Mouse (Mus musculus) liver, embryonic 12.5 days (tissue): ENCODE measurements around the gene Heca. TPM values are rescaled to one million over a fixed set of nuclear protein-coding genes. Genes with fewer than 3 reads are reported as not detected.

ENCODE experiments used
- ATAC-seq: fragments of 200-750 bp; cut with Nextera tagmentation; 2 replicates; pipeline ENCODE4 v1.8.0; 2017; ENCODE audit warnings: moderate number of reproducible peaks, mild to moderate bottlenecking, moderate library complexity
- H3K27ac ChIP-seq: fragments of 300-500 bp; sonication (generic); 2 replicates; pipeline ENCODE4 v1.5.1; 2016; ENCODE audit warnings: mild to moderate bottlenecking
- H3K27me3 ChIP-seq: fragments of 300-500 bp; sonication (generic); replicated peaks from 2 replicates; pipeline ENCODE4 v1.6.1; 2016; ENCODE audit warnings: mild to moderate bottlenecking, moderate library complexity
- H3K36me3 ChIP-seq: fragments of 300-500 bp; sonication (generic); 2 replicates; pipeline ENCODE4 v1.6.1; 2016; ENCODE audit warnings: mild to moderate bottlenecking, moderate library complexity
- H3K4me1 ChIP-seq: fragments of 300-500 bp; sonication (generic); 2 replicates; pipeline ENCODE4 v1.6.1; 2016
- H3K4me2 ChIP-seq: fragments of 300-500 bp; sonication (generic); 2 replicates; pipeline ENCODE4 v1.6.1; 2016; ENCODE audit warnings: mild to moderate bottlenecking, moderate library complexity
- H3K4me3 ChIP-seq: fragments of 300-500 bp; sonication (generic); 2 replicates; pipeline ENCODE4 v1.5.1; 2016; ENCODE audit warnings: mild to moderate bottlenecking, moderate library complexity
- H3K9ac ChIP-seq: fragments of 300-500 bp; sonication (generic); 2 replicates; pipeline ENCODE4 v1.6.1; 2016; ENCODE audit warnings: mild to moderate bottlenecking, moderate library complexity
- H3K9me3 ChIP-seq: fragments of 300-500 bp; sonication (generic); replicated peaks from 2 replicates; pipeline ENCODE4 v1.6.1; 2016; ENCODE audit warnings: mild to moderate bottlenecking, moderate library complexity
- WGBS: fragments of 180-500 bp; shearing (Covaris S2); methylation state at CpG from one replicate; pipeline ENCODE4 v1.1.7; 2016; ENCODE audit not compliant: insufficient replicate concordance; 5-methylcytosine and 5-hydroxymethylcytosine counted together
- polyA plus RNA-seq: library from polyadenylated mRNA; unstranded; fragments of >200 nt; fragmentation: Nextera tagmentation; extraction: Ambion mirVana; gene quantifications from 2 replicates; pipeline ENCODE4 v1.2.1, GENCODE M21; 2016

Heca gene
- polyA plus RNA-seq, 1 experiment from 2014 or later, result 3.4 TPM

GRCm38 (mm10) chr10:17878002-17878919, 69.6 kb downstream of the Heca start:
- H3K4me3 ChIP-seq, result no peak overlapping the region
- no peak overlapping the region for H3K9ac ChIP-seq
- H3K27ac ChIP-seq, result no peak overlapping the region
- 56% methylated on average over 8 of the region's 8 CpGs for WGBS
- no peaks in the 10 kb centered on the region for H3K4me1 ChIP-seq
- H3K27me3 ChIP-seq, result no peaks in the 10 kb centered on the region
- no peaks in the 10 kb centered on the region for H3K9me3 ChIP-seq
- no peaks in the 10 kb centered on the region for H3K36me3 ChIP-seq
- no peak overlapping the region for H3K4me2 ChIP-seq
- ATAC-seq, result no peak

GRCm38 (mm10) chr10:17869822-17870662, 77.8 kb downstream of the Heca start:
- Histone ChIP-seq H3K27me3 (no peaks in the 10 kb centered on the region), H3K9me3 (no peaks in the 10 kb centered on the region), H3K4me1 (no peaks in the 10 kb centered on the region), H3K36me3 (no peaks in the 10 kb centered on the region), H3K4me2 (no peak overlapping the region), H3K9ac (no peak overlapping the region), H3K27ac (no peak overlapping the region), H3K4me3 (no peak overlapping the region)
- no peak for ATAC-seq
- WGBS, result 30% methylated on average over 5 of the region's 5 CpGs

- ATAC-seq, result no peak
- H3K9ac ChIP-seq, result no peak overlapping the region
- no peak overlapping the region for H3K4me3 ChIP-seq
- no peaks in the 10 kb centered on the region for H3K9me3 ChIP-seq
- H3K27me3 ChIP-seq, result no peaks in the 10 kb centered on the region
- 60% methylated on average over 6 of the region's 6 CpGs for WGBS
- no peaks in the 10 kb centered on the region for H3K4me1 ChIP-seq
- H3K36me3 ChIP-seq, result no peaks in the 10 kb centered on the region
- H3K27ac ChIP-seq, result no peak overlapping the region
- H3K4me2 ChIP-seq, result no peak overlapping the region
Observed at GRCm38 (mm10) chr10:17860701-17861480, 87.0 kb downstream of the Heca start.

- H3K4me3 ChIP-seq, result no peak overlapping the region
- no peak overlapping the region for H3K4me2 ChIP-seq
- WGBS, result 63% methylated on average over 9 of the region's 9 CpGs
- H3K27me3 ChIP-seq, result no peaks in the 10 kb centered on the region
- H3K36me3 ChIP-seq, result no peaks in the 10 kb centered on the region
- no peaks in the 10 kb centered on the region for H3K4me1 ChIP-seq
- H3K27ac ChIP-seq, result no peak overlapping the region
- no peak for ATAC-seq
- no peak overlapping the region for H3K9ac ChIP-seq
- H3K9me3 ChIP-seq, result no peaks in the 10 kb centered on the region
Observed at GRCm38 (mm10) chr10:17857647-17858261, 90.1 kb downstream of the Heca start.

GRCm38 (mm10) chr10:17844781-17845537, 102.9 kb downstream of the Heca start:
- H3K36me3 ChIP-seq, result no peaks in the 10 kb centered on the region
- H3K4me3 ChIP-seq, result no peak overlapping the region
- no peak for ATAC-seq
- 58% methylated on average over 4 of the region's 4 CpGs for WGBS
- H3K4me1 ChIP-seq, result no peaks in the 10 kb centered on the region
- no peaks in the 10 kb centered on the region for H3K27me3 ChIP-seq
- H3K9me3 ChIP-seq, result no peaks in the 10 kb centered on the region
- no peak overlapping the region for H3K4me2 ChIP-seq
- no peak overlapping the region for H3K9ac ChIP-seq
- no peak overlapping the region for H3K27ac ChIP-seq

GRCm38 (mm10) chr10:17842030-17842429, 105.8 kb downstream of the Heca start:
- H3K4me1 ChIP-seq, result no peaks in the 10 kb centered on the region
- no peak overlapping the region for H3K27ac ChIP-seq
- H3K4me2 ChIP-seq, result no peak overlapping the region
- no peaks in the 10 kb centered on the region for H3K9me3 ChIP-seq
- no peak overlapping the region for H3K4me3 ChIP-seq
- no peaks in the 10 kb centered on the region for H3K36me3 ChIP-seq
- no peak for ATAC-seq
- 57% methylated on average over 3 of the region's 3 CpGs for WGBS
- H3K9ac ChIP-seq, result no peak overlapping the region
- H3K27me3 ChIP-seq, result no peaks in the 10 kb centered on the region

- Histone ChIP-seq H3K4me1 (no peaks in the 10 kb centered on the region), H3K27ac (no peak overlapping the region), H3K9ac (no peak overlapping the region), H3K27me3 (no peaks in the 10 kb centered on the region), H3K9me3 (no peaks in the 10 kb centered on the region), H3K36me3 (no peaks in the 10 kb centered on the region), H3K4me3 (no peak overlapping the region), H3K4me2 (no peak overlapping the region)
- WGBS, result 73% methylated on average over 1 of the region's 1 CpGs
- ATAC-seq, result no peak
Observed at GRCm38 (mm10) chr10:17836275-17836674, 111.6 kb downstream of the Heca start.

- Histone ChIP-seq H3K27ac (no peak overlapping the region), H3K9ac (no peak overlapping the region)
Observed at GRCm38 (mm10) chr10:17835031-17835430, 112.8 kb downstream of the Heca start.

GRCm38 (mm10) chr10:17831041-17831440, 116.8 kb downstream of the Heca start:
- no peaks in the 10 kb centered on the region for H3K36me3 ChIP-seq
- H3K4me1 ChIP-seq, result no peaks in the 10 kb centered on the region
- no peak overlapping the region for H3K4me3 ChIP-seq
- no peak for ATAC-seq
- H3K4me2 ChIP-seq, result no peak overlapping the region
- H3K27ac ChIP-seq, result no peak overlapping the region
- 49% methylated on average over 3 of the region's 3 CpGs for WGBS
- H3K9ac ChIP-seq, result no peak overlapping the region
- no peaks in the 10 kb centered on the region for H3K9me3 ChIP-seq
- H3K27me3 ChIP-seq, result no peaks in the 10 kb centered on the region

More at GRCm38 (mm10) chr10:17835031-17835430, 112.8 kb downstream of the Heca start:
- H3K27me3 ChIP-seq, result no peaks in the 10 kb centered on the region
- no peaks in the 10 kb centered on the region for H3K9me3 ChIP-seq
- no peak overlapping the region for H3K4me3 ChIP-seq
- H3K4me2 ChIP-seq, result no peak overlapping the region
- H3K4me1 ChIP-seq, result no peaks in the 10 kb centered on the region
- no peaks in the 10 kb centered on the region for H3K36me3 ChIP-seq
- WGBS, result 72% methylated on average over 6 of the region's 6 CpGs
- no peak for ATAC-seq

GRCm38 (mm10) chr10:17829205-17829604, 118.7 kb downstream of the Heca start:
- ATAC-seq, result no peak
- 68% methylated on average over 4 of the region's 4 CpGs for WGBS
- Histone ChIP-seq H3K9ac (no peak overlapping the region), H3K36me3 (no peaks in the 10 kb centered on the region), H3K4me1 (no peaks in the 10 kb centered on the region), H3K27me3 (no peaks in the 10 kb centered on the region), H3K4me2 (no peak overlapping the region), H3K9me3 (no peaks in the 10 kb centered on the region), H3K4me3 (no peak overlapping the region), H3K27ac (no peak overlapping the region)

GRCm38 (mm10) chr10:17827391-17827790, 120.5 kb downstream of the Heca start:
- H3K27me3 ChIP-seq, result no peaks in the 10 kb centered on the region
- no peaks in the 10 kb centered on the region for H3K9me3 ChIP-seq
- H3K4me1 ChIP-seq, result no peaks in the 10 kb centered on the region
- H3K4me3 ChIP-seq, result no peak overlapping the region
- WGBS, result 9% methylated on average over 12 of the region's 12 CpGs
- no peak for ATAC-seq
- no peak overlapping the region for H3K27ac ChIP-seq
- H3K9ac ChIP-seq, result no peak overlapping the region
- H3K36me3 ChIP-seq, result no peaks in the 10 kb centered on the region
- H3K4me2 ChIP-seq, result peak overlapping the region; percentile 38
